Mouse (Mus musculus) lung, adult 2 months (tissue): ENCODE measurements at regions not wholly inside any gene's neighbourhood (a gene's known extent, or its start where the extent isn't known, plus 50 kb on each side); places are given as distances from the start of the nearest gene placed in this dataset.

ENCODE experiments used
- DNase-seq: peaks from one replicate; pipeline ENCODE4 v3.0.0; 2022
- H3K4me1 ChIP-seq: fragments of 200-500 bp; 2 replicates; pipeline ENCODE4 v1.6.1; 2011; ENCODE audit warnings: low read length; ENCODE audit not compliant: control insufficient read depth, insufficient read depth
- H3K4me3 ChIP-seq: fragments of 200-500 bp; replicated peaks from 2 replicates; pipeline ENCODE3; 2011; ENCODE audit warnings: low read depth, mild to moderate bottlenecking, control low read depth, low read length; ENCODE audit errors: extremely low read depth
- CTCF ChIP-seq: fragments of 200-500 bp; IDR thresholded peaks from 2 replicates; pipeline ENCODE4 v1.5.1; 2011; ENCODE audit warnings: mild to moderate bottlenecking, low read length, control low read depth; ENCODE audit not compliant: insufficient read depth
- POLR2A ChIP-seq: fragments of 200-500 bp; IDR thresholded peaks from 2 replicates; pipeline ENCODE4 v1.6.1; 2011; ENCODE audit warnings: low read depth, mild to moderate bottlenecking, control low read depth, low read length, borderline replicate concordance; ENCODE audit errors: extremely low read depth
- WGBS: fragments of 180-500 bp; shearing (Covaris S2); methylation state at CpG from one replicate; pipeline ENCODE4 v1.1.7; 2018; 5-methylcytosine and 5-hydroxymethylcytosine counted together

DNA sequence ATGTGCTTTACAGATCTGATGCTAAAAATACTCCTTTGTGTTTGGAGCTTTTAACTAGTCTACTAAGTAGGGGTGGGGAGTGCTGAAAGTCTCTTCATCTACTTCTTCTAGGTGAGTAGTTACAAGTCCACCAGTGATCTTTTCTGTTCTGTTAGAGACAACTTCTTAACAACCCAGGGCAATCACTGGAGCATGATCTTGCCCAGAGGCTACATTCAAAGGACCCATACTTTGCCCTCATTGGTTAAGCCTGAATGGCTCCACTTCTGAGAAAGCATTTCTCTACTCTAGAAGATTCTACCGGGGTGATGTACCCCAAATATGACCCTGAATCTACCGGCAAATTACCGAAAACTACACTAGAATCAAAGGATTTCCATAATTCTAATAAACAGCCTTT, 390.2 kb downstream of the Lpin1 start:
- Histone ChIP-seq H3K4me3 (no peak overlapping the region), H3K4me1 (no peaks in the 10 kb centered on the region)
- WGBS: 95% methylated on average over 3 of the region's 3 CpGs
- DNase-seq: no peak
- no peak for TF ChIP-seq POLR2A
- TF ChIP-seq CTCF: no peak

DNA sequence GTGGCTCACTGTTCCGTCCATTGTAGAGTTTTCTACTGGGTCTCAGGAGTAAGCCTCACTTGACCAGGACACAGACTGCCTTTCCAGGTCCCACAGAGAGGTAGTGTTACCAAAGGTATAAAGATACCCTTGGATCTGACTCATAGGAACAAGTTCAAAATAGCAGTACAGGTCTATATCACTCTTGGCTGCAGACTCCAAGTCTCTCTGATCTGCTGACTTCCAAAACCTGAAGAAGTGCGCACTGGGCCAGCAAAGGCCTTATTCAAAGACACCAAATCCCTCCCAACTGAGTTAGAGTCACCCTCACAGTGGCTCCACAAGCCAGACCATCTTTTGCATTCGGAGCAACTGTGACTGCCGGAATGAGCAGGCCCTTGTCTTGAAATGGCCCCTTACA, 391.9 kb downstream of the Lpin1 start:
- 91% methylated on average over 4 of the region's 4 CpGs for WGBS
- TF ChIP-seq POLR2A: no peak
- no peak for TF ChIP-seq CTCF
- no peak for DNase-seq
- Histone ChIP-seq H3K4me3 (no peak overlapping the region), H3K4me1 (no peaks in the 10 kb centered on the region)

- no peak overlapping the region for H3K4me3 ChIP-seq
- no peak for TF ChIP-seq POLR2A
- TF ChIP-seq CTCF: no peak
- H3K4me1 ChIP-seq: peaks cover 4% of the 10 kb centered on the region; the same call in 1 of the 2 replicates
- DNase-seq: no peak
- WGBS: 21% methylated on average over 4 of the region's 4 CpGs
These were observed 393.8 kb upstream of the Trib2 start for GRCm38 (mm10) chr12:16210553-16210952.

GRCm38 (mm10) chr12:16210111-16210510, 393.4 kb upstream of the Trib2 start:
- no peak for DNase-seq
- 62% methylated on average over 2 of the region's 2 CpGs for WGBS

GRCm38 (mm10) chr12:16204941-16205340, 388.2 kb upstream of the Trib2 start:
- WGBS: 81% methylated on average over 4 of the region's 4 CpGs
- no peak for DNase-seq
- TF ChIP-seq CTCF: no peak
- TF ChIP-seq POLR2A: no peak
- Histone ChIP-seq H3K4me1 (no peaks in the 10 kb centered on the region), H3K4me3 (no peak overlapping the region)

More at GRCm38 (mm10) chr12:16210111-16210510, 393.4 kb upstream of the Trib2 start:
- TF ChIP-seq POLR2A (no peak), CTCF (no peak)
- Histone ChIP-seq H3K4me1 (peaks cover 4% of the 10 kb centered on the region; the same call in 1 of the 2 replicates), H3K4me3 (no peak overlapping the region)

GRCm38 (mm10) chr12:16196917-16197316, 380.2 kb upstream of the Trib2 start:
- no peak for DNase-seq
- no peak overlapping the region for H3K4me3 ChIP-seq
- WGBS: 94% methylated on average over 2 of the region's 2 CpGs
- H3K4me1 ChIP-seq: no peaks in the 10 kb centered on the region
- TF ChIP-seq POLR2A (no peak), CTCF (no peak)

DNA sequence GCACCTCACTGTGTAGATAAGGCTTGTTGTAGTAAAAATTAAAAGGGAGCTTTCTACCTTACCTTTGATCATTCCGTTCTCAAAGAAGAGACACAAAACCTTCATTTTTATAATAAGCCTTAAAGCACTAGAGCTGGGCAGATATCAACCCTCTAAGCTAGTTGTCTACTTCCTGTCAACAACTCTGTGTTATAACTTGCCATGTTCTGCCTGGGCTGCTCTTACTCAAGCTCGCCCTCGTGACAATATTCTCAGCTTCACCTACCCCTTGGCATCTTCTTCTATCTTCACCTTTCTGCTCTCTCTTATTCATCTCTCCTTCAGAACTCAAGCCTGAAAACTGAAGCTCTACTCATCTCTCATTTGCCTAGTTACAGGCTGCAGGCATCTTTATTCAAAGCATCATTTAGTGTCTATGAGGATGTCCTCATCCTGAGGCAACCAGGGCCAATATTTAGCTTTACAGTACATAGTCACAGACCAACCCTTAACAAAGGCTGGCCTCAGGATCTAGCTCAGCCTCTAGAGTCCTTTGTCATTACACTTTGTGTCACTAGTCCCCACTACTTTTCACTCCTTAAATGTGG, 375.2 kb upstream of the Trib2 start:
- no peak overlapping the region for H3K4me3 ChIP-seq
- no peaks in the 10 kb centered on the region for H3K4me1 ChIP-seq
- DNase-seq: no peak
- WGBS: 63% methylated on average over 3 of the region's 3 CpGs
- TF ChIP-seq CTCF (no peak), POLR2A (no peak)

DNA sequence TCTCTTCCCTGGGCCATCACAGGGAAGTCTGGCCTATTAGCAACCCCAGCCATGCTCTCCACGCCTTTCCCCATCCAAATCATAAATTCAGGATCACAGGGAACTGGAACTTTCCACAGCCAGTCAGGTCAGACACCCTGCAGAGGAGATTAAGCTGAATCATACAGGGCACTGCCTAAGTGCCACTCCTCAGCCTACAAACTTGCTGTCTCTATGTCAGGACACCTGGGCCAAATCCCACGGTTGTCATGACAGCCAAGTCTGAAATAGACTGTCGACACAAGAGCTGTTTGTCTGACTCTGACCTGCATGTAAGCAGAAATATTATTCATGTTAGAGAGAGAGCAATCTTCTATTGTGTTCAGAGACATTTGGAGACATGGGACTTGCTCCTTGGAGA, 374.0 kb upstream of the Trib2 start:
- Histone ChIP-seq H3K4me1 (no peaks in the 10 kb centered on the region), H3K4me3 (no peak overlapping the region)
- DNase-seq: no peak
- WGBS: 44% methylated on average over 3 of the region's 3 CpGs
- no peak for TF ChIP-seq POLR2A
- no peak for TF ChIP-seq CTCF

DNA sequence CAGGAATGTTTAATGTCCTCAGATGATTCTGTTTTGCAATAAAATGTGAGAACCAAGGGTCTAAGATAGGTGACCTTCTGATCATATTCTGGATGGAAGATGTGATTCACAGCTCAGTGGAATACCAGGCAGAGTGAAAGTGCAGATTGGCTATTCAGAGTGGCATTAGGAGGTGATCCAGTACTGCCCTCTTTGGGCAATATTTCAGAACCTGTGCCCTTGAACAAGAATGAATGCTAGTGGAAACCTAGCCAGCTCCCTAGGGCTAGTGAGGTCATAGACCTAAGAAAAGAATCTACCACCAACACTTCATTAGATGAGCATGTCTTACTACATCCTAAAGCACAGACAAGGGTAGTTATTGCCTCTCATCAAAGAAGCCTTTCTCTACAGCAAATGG, 372.7 kb upstream of the Trib2 start:
- no peak for TF ChIP-seq CTCF
- no peak for TF ChIP-seq POLR2A
- DNase-seq: no peak
- Histone ChIP-seq H3K4me3 (no peak overlapping the region), H3K4me1 (no peaks in the 10 kb centered on the region)

GRCm38 (mm10) chr12:16185976-16186515, 369.3 kb upstream of the Trib2 start:
- Histone ChIP-seq H3K4me3 (no peak overlapping the region), H3K4me1 (no peaks in the 10 kb centered on the region)
- no peak for DNase-seq
- WGBS: 50% methylated on average over 12 of the region's 12 CpGs
- TF ChIP-seq POLR2A (no peak), CTCF (no peak)
